Mouse (Mus musculus): Measurements from ENCODE around the gene Taar8a. TPM values are rescaled to one million over a fixed set of nuclear protein-coding genes. Genes with fewer than 3 reads are reported as not detected.

Taar8a gene
- total and polyA plus RNA-seq, 3 experiments = not detected

DNA sequence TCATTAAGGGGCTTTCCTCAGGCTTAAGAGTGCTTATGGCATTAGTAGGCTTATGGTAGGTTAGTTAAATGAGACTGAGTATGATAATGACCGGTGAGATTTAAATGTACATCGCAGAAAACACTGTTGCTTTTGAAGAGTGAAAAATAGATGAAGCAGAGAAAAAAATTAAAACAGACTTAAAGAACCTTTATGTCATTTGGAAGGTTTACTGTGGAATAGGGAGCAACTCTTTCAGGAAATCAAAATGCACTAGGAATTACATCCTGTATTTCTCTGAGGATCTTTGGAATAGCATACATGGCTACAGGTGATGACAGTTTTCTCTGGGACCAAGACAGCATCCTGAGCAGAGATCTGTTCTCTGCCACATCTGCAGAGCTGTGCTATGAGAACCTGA lies 39.0 kb upstream of the Taar8a start, which contains the start of gene Taar7e (continued):
- TF ChIP-seq POLR2AphosphoS2 (IDR thresholded peaks at IDR 0.05; ENCODE audit: low read length) (no peak), NELFE (IDR thresholded peaks at IDR 0.05; ENCODE audit: low read depth, low read length) (no peak), ZMIZ1 (IDR thresholded peaks at IDR 0.05; ENCODE audit: low read depth, low read length) (no peak)

- no peaks in the 10 kb centered on the region; a peak in 2 of 4 replicates for H3K27me3 ChIP-seq (ENCODE audit: control insufficient read depth in 1 of 2, insufficient read depth in 2 of 2, low read length in 2 of 2)
- H3K9ac ChIP-seq (ENCODE audit: control insufficient read depth, low read depth, low read length, poor library complexity, severe bottlenecking) = no peak overlapping the region
- H3K36me3 ChIP-seq (ENCODE audit: control insufficient read depth in 1 of 2, insufficient read depth in 2 of 2, low read length in 2 of 2) = no peaks in the 10 kb centered on the region
- no peak for DNase-seq (ENCODE audit: low read depth, low spot score)
- no peak for TF ChIP-seq NRF1 (IDR thresholded peaks at IDR 0.05; ENCODE audit: insufficient read depth, low read depth, low read length, poor library complexity, severe bottlenecking)
- no peak overlapping the region for H3K4me3 ChIP-seq (ENCODE audit: control insufficient read depth in 1 of 2, insufficient read depth in 1 of 2, low read depth in 2 of 2, low read length in 2 of 2)
- H3K9me3 ChIP-seq (replicated peaks; ENCODE audit: insufficient read depth, low read length) = no peaks in the 10 kb centered on the region
- no peaks in the 10 kb centered on the region for H3K79me2 ChIP-seq (ENCODE audit: control insufficient read depth, insufficient read depth, low read length, poor library complexity)
- no peak overlapping the region for H3K27ac ChIP-seq (ENCODE audit: control insufficient read depth, low read depth, low read length)
- no peaks in the 10 kb centered on the region for H3K4me1 ChIP-seq (ENCODE audit: control insufficient read depth in 1 of 2, insufficient read depth in 2 of 2, low read length in 2 of 2)
Measured at GRCm38 (mm10) chr10:24040120-24040869, 36.0 kb upstream of the Taar8a start.

GRCm38 (mm10) chr10:24049210-24049609 lies 27.1 kb upstream of the Taar8a start, which contains the start of gene Taar7f:
Taar7f (plus strand) TSS chr10:24049510.
- H3K4me1 ChIP-seq (ENCODE audit: control insufficient read depth in 1 of 2, insufficient read depth in 2 of 2, low read length in 2 of 2) = no peaks in the 10 kb centered on the region
- no peaks in the 10 kb centered on the region for H3K9me3 ChIP-seq (replicated peaks; ENCODE audit: insufficient read depth, low read length)
- no peak within 1 kb of the TSS for H3K4me3 ChIP-seq (ENCODE audit: control insufficient read depth in 1 of 2, insufficient read depth in 1 of 2, low read depth in 2 of 2, low read length in 2 of 2)
- TF ChIP-seq NRF1 (IDR thresholded peaks at IDR 0.05; ENCODE audit: insufficient read depth, low read depth, low read length, poor library complexity, severe bottlenecking) (no peak), KAT2A (conservative IDR thresholded peaks at IDR 0.05; ENCODE audit: low read depth, low read length) (no peak), POLR2A (IDR thresholded peaks at IDR 0.05; ENCODE audit: control insufficient read depth in 1 of 2, insufficient read depth in 1 of 2, low read depth in 1 of 2, low read length in 2 of 2, poor library complexity in 1 of 2) (no peak), ETS1 (IDR thresholded peaks at IDR 0.05; ENCODE audit: low read depth, low read length) (no peak), MXI1 (IDR thresholded peaks at IDR 0.05; ENCODE audit: low read depth, low read length) (no peak), NELFE (IDR thresholded peaks at IDR 0.05; ENCODE audit: low read depth, low read length) (no peak), POLR2AphosphoS5 (IDR thresholded peaks at IDR 0.05; ENCODE audit: borderline replicate concordance, low read depth, low read length) (no peak), MEF2A (IDR thresholded peaks at IDR 0.05; ENCODE audit: extremely low read depth, insufficient replicate concordance, low read depth, low read length, poor library complexity, severe bottlenecking) (no peak), GATA1 (IDR thresholded peaks at IDR 0.05; ENCODE audit: low read depth, low read length) (no peak), CTCF (IDR thresholded peaks at IDR 0.05 in 2 of 3, conservative IDR thresholded peaks at IDR 0.05 in 1 of 3; ENCODE audit: control insufficient read depth in 1 of 3, insufficient read depth in 1 of 3, low read depth in 2 of 3, low read length in 3 of 3, poor library complexity in 1 of 3, severe bottlenecking in 1 of 3) (no peak), ZC3H11A (IDR thresholded peaks at IDR 0.05; ENCODE audit: low read depth, low read length) (no peak), CHD2 (IDR thresholded peaks at IDR 0.05; ENCODE audit: low read length) (no peak), TAL1 (IDR thresholded peaks at IDR 0.05; ENCODE audit: low read length) (no peak), TBP (IDR thresholded peaks at IDR 0.05; ENCODE audit: low read depth, low read length) (no peak), ELF1 (IDR thresholded peaks at IDR 0.05; ENCODE audit: low read depth, low read length) (no peak)
- no peak for DNase-seq (ENCODE audit: low read depth, low spot score)
- H3K27ac ChIP-seq (ENCODE audit: control insufficient read depth, low read depth, low read length) = no peak within 1 kb of the TSS
- no peaks in the 10 kb centered on the region for H3K79me2 ChIP-seq (ENCODE audit: control insufficient read depth, insufficient read depth, low read length, poor library complexity)
- no peaks in the 10 kb centered on the region for H3K36me3 ChIP-seq (ENCODE audit: control insufficient read depth in 1 of 2, insufficient read depth in 2 of 2, low read length in 2 of 2)
- no peak within 1 kb of the TSS for H3K9ac ChIP-seq (ENCODE audit: control insufficient read depth, low read depth, low read length, poor library complexity, severe bottlenecking)
- H3K27me3 ChIP-seq (ENCODE audit: control insufficient read depth in 1 of 2, insufficient read depth in 2 of 2, low read length in 2 of 2) = peaks cover 0 to 3% of the 10 kb centered on the region in 2 experiments; a peak in 1 of 4 replicates

Data from MEL (cell line).